Mouse (Mus musculus): ENCODE data around the gene Ascc3.

Gene Ascc3

GRCm38 (mm10) chr10:50895091-50895790 is 302.8 kb downstream of the Ascc3 start:
- no peak for DNase-seq (ENCODE audit: low read depth)

- DNase-seq (ENCODE audit: low read depth), result no peak
Measured at GRCm38 (mm10) chr10:50895881-50896766, 303.7 kb downstream of the Ascc3 start.

GRCm38 (mm10) chr10:50896767-50897390 is 304.4 kb downstream of the Ascc3 start:
- DNase-seq (ENCODE audit: low read depth), result no peak

GRCm38 (mm10) chr10:50897530-50898471 is 305.3 kb downstream of the Ascc3 start:
- DNase-seq (ENCODE audit: low read depth), result peak; percentile 39

GRCm38 (mm10) chr10:50898621-50899020 is 306.2 kb downstream of the Ascc3 start:
- no peak for DNase-seq (ENCODE audit: low read depth)

GRCm38 (mm10) chr10:50899846-50900745 is 307.6 kb downstream of the Ascc3 start:
- DNase-seq (ENCODE audit: low read depth), result no peak

Data from NIH3T3 (cell line).